Mouse (Mus musculus) hindbrain, embryonic 14.5 days (tissue): ENCODE measurements around the gene Prkcb. TPM values are rescaled to one million over a fixed set of nuclear protein-coding genes. Genes with fewer than 3 reads are reported as not detected.

Source experiments
- ATAC-seq: fragments of 200-750 bp; cut with Nextera tagmentation; 2 replicates; pipeline ENCODE4 v1.8.0; 2017; ENCODE audit warnings: moderate number of reproducible peaks, mild to moderate bottlenecking, moderate TSS enrichment, moderate library complexity; ENCODE audit not compliant: low FRiP score
- DNase-seq: peaks from one replicate; pipeline ENCODE4 v3.0.0-alpha.2; 2015; ENCODE audit warnings: low spot score
- H3K27ac ChIP-seq: fragments of 300-500 bp; sonication (generic); 2 replicates; pipeline ENCODE4 v1.5.1; 2014; ENCODE audit warnings: mild to moderate bottlenecking, moderate library complexity
- H3K27me3 ChIP-seq: fragments of 300-500 bp; sonication (generic); 2 replicates; pipeline ENCODE4 v1.6.1; 2014; ENCODE audit warnings: mild to moderate bottlenecking, low read length, mixed read lengths; ENCODE audit not compliant: control insufficient read depth, insufficient read depth
- H3K36me3 ChIP-seq: fragments of 300-500 bp; sonication (generic); replicated peaks from 2 replicates; pipeline ENCODE4 v1.6.1; 2014; ENCODE audit not compliant: control insufficient read depth, insufficient read depth
- H3K4me1 ChIP-seq: fragments of 300-500 bp; sonication (generic); replicated peaks from 2 replicates; pipeline ENCODE4 v1.6.1; 2014; ENCODE audit warnings: antibody characterized with exemption, low read length, mixed read lengths; ENCODE audit not compliant: control insufficient read depth, insufficient read depth
- H3K4me2 ChIP-seq: fragments of 300-500 bp; sonication (generic); replicated peaks from 2 replicates; pipeline ENCODE4 v1.6.1; 2014; ENCODE audit warnings: mild to moderate bottlenecking, moderate library complexity
- H3K4me3 ChIP-seq: fragments of 300-500 bp; sonication (generic); replicated peaks from 2 replicates; pipeline ENCODE4 v1.5.1; 2014; ENCODE audit warnings: mild to moderate bottlenecking, low read length
- H3K9ac ChIP-seq: fragments of 300-500 bp; sonication (generic); 2 replicates; pipeline ENCODE4 v1.6.1; 2014
- H3K9me3 ChIP-seq: fragments of 300-500 bp; sonication (generic); 2 replicates; pipeline ENCODE4 v1.6.1; 2016; ENCODE audit warnings: low read length; ENCODE audit not compliant: control insufficient read depth
- WGBS: fragments of 180-500 bp; shearing (Covaris S2); extraction: QIAGEN DNeasy Blood & Tissue Kit; methylation state at CpG from one replicate; pipeline ENCODE4 v1.1.7; 2014; 5-methylcytosine and 5-hydroxymethylcytosine counted together
- polyA plus RNA-seq: library from polyadenylated mRNA; unstranded; fragments of >200 nt; fragmentation: Nextera tagmentation; extraction: Ambion mirVana; gene quantifications from 2 replicates; pipeline ENCODE4 v1.2.1, GENCODE M21; 2014

Gene Prkcb
- polyA plus RNA-seq, 1 experiment from 2014 or later: 135 TPM

GRCm38 (mm10) chr7:122574418-122574817 is 285.9 kb downstream of the Prkcb start:
- no peak for DNase-seq
- H3K4me3 ChIP-seq: no peak overlapping the region
- H3K27ac ChIP-seq: no peak overlapping the region
- H3K9ac ChIP-seq: no peak overlapping the region
- H3K4me1 ChIP-seq: no peaks in the 10 kb centered on the region
- H3K9me3 ChIP-seq: no peaks in the 10 kb centered on the region
- no peaks in the 10 kb centered on the region for H3K27me3 ChIP-seq
- H3K36me3 ChIP-seq: no peaks in the 10 kb centered on the region
- H3K4me2 ChIP-seq: no peak overlapping the region
- no peak for ATAC-seq
- WGBS: 85% methylated on average over 7 of the region's 7 CpGs

DNA sequence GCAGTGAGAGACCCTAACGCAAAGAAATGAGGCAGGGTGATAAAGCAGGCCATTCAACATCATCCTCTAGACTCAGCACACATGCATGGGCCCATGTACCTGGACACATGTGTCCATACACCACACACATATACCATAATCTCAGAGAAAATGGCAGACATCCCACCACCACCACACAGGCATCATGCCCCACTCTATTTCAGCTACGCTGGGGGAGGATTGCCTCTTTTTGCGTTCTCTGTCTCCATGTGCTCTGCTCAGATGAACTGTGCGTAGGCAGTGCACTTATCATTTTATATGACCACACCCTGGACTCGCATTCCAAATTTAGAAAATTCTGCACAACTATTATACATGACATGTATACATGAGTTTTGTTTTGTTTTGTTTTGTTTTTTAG is 286.5 kb downstream of the Prkcb start:
- ATAC-seq (no peak), DNase-seq (no peak)
- H3K27ac ChIP-seq: no peak overlapping the region
- 97% methylated on average over 5 of the region's 5 CpGs for WGBS
- no peak overlapping the region for H3K4me2 ChIP-seq
- H3K4me1 ChIP-seq: no peaks in the 10 kb centered on the region
- H3K27me3 ChIP-seq: no peaks in the 10 kb centered on the region
- no peak overlapping the region for H3K4me3 ChIP-seq
- no peaks in the 10 kb centered on the region for H3K36me3 ChIP-seq
- H3K9ac ChIP-seq: no peak overlapping the region
- H3K9me3 ChIP-seq: no peaks in the 10 kb centered on the region

GRCm38 (mm10) chr7:122575506-122575905 is 287.0 kb downstream of the Prkcb start:
- DNase-seq: no peak
- Histone ChIP-seq H3K27ac (no peak overlapping the region), H3K36me3 (no peaks in the 10 kb centered on the region), H3K4me2 (no peak overlapping the region), H3K9me3 (no peaks in the 10 kb centered on the region), H3K27me3 (no peaks in the 10 kb centered on the region), H3K4me1 (no peaks in the 10 kb centered on the region), H3K4me3 (no peak overlapping the region), H3K9ac (no peak overlapping the region)
- no peak for ATAC-seq
- 45% methylated on average over 8 of the region's 8 CpGs for WGBS

GRCm38 (mm10) chr7:122577571-122577970 is 289.0 kb downstream of the Prkcb start:
- Histone ChIP-seq H3K4me2 (no peak overlapping the region), H3K9me3 (no peaks in the 10 kb centered on the region), H3K27me3 (no peaks in the 10 kb centered on the region), H3K36me3 (no peaks in the 10 kb centered on the region), H3K4me1 (no peaks in the 10 kb centered on the region), H3K4me3 (no peak overlapping the region), H3K27ac (no peak overlapping the region), H3K9ac (no peak overlapping the region)
- DNase-seq (no peak), ATAC-seq (no peak)
- WGBS: 75% methylated on average over 4 of the region's 4 CpGs

- 89% methylated on average over 7 of the region's 7 CpGs for WGBS
- Histone ChIP-seq H3K9me3 (no peaks in the 10 kb centered on the region), H3K27ac (no peak overlapping the region), H3K4me2 (no peak overlapping the region), H3K27me3 (no peaks in the 10 kb centered on the region), H3K9ac (no peak overlapping the region), H3K4me1 (no peaks in the 10 kb centered on the region), H3K36me3 (no peaks in the 10 kb centered on the region), H3K4me3 (no peak overlapping the region)
- no peak for ATAC-seq
- no peak for DNase-seq
These were observed 291.1 kb downstream of the Prkcb start for GRCm38 (mm10) chr7:122579461-122580157.

- ATAC-seq (no peak), DNase-seq (no peak)
- Histone ChIP-seq H3K9me3 (no peaks in the 10 kb centered on the region), H3K36me3 (no peaks in the 10 kb centered on the region), H3K27ac (no peak overlapping the region), H3K9ac (no peak overlapping the region), H3K4me2 (no peak overlapping the region), H3K27me3 (no peaks in the 10 kb centered on the region), H3K4me1 (no peaks in the 10 kb centered on the region), H3K4me3 (no peak overlapping the region)
- WGBS: 92% methylated on average over 1 of the region's 1 CpGs
These were observed 291.6 kb downstream of the Prkcb start for GRCm38 (mm10) chr7:122580158-122580475.

DNA sequence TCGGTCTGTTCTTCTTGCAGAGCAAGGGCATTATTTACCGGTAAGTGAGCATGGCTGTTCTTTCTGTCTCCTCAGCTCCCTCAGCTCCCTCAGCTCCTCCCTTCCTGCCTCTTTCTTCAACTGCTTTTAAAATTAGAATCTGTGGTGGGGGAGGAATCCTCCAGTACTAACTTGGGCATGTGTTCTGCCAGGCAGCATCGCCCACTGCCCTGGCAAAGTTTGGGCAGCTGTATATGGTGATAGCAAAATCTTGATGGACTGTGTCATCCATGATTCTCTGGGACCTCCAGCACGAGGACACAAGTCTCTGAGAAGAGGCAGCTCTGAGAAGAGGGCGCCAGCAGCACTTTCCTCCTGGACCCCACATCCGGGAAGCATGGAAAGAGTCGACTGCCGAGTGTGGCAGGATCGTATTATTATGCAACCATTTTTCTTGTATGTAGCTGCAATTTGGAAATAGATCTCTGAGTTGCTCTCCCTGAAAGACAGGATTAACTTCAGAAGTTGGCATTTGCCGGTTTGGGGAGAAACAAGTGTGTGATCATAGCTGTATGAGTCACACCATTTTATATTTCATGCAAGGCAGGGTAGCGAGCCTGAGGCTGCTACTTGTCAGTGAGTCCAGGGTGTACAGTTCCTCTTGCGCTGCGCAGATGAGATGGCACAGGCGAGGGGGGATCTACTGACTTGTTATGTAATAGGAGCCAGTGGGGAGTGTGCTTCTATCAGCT is 296.0 kb downstream of the Prkcb start:
- Histone ChIP-seq H3K9me3 (no peaks in the 10 kb centered on the region), H3K27ac (no peak overlapping the region)
- 86% methylated on average over 14 of the region's 14 CpGs for WGBS

GRCm38 (mm10) chr7:122595897-122596296 is 307.3 kb downstream of the Prkcb start:
- Histone ChIP-seq H3K9ac (no peak overlapping the region), H3K27ac (no peak overlapping the region), H3K36me3 (no peaks in the 10 kb centered on the region), H3K9me3 (no peaks in the 10 kb centered on the region), H3K4me2 (no peak overlapping the region), H3K4me3 (no peak overlapping the region), H3K4me1 (no peaks in the 10 kb centered on the region), H3K27me3 (no peaks in the 10 kb centered on the region)
- DNase-seq (no peak), ATAC-seq (no peak)
- 75% methylated on average over 10 of the region's 10 CpGs for WGBS

More for the DNA sequence above, 296.0 kb downstream of the Prkcb start:
- Histone ChIP-seq H3K36me3 (no peaks in the 10 kb centered on the region), H3K27me3 (no peaks in the 10 kb centered on the region), H3K4me1 (no peaks in the 10 kb centered on the region), H3K9ac (no peak overlapping the region), H3K4me2 (no peak overlapping the region), H3K4me3 (no peak overlapping the region)
- DNase-seq: no peak
- ATAC-seq: no peak

GRCm38 (mm10) chr7:122596596-122597170 is 308.1 kb downstream of the Prkcb start:
- H3K9ac ChIP-seq: no peak overlapping the region
- H3K36me3 ChIP-seq: no peaks in the 10 kb centered on the region
- ATAC-seq: no peak
- DNase-seq: no peak
- H3K4me3 ChIP-seq: no peak overlapping the region
- H3K27me3 ChIP-seq: no peaks in the 10 kb centered on the region
- no peak overlapping the region for H3K27ac ChIP-seq
- 85% methylated on average over 9 of the region's 9 CpGs for WGBS
- no peaks in the 10 kb centered on the region for H3K9me3 ChIP-seq
- no peak overlapping the region for H3K4me2 ChIP-seq
- H3K4me1 ChIP-seq: no peaks in the 10 kb centered on the region
